Mouse (Mus musculus): ENCODE data around the gene Rab36.

- TF ChIP-seq TCF12 (IDR thresholded peaks at IDR 0.05; ENCODE audit: low read depth, low read length) (no peak), GABPA (IDR thresholded peaks at IDR 0.05; ENCODE audit: low read depth, low read length) (no peak), MXI1 (IDR thresholded peaks at IDR 0.05; ENCODE audit: low read depth, low read length) (no peak), CTCF (IDR thresholded peaks at IDR 0.05 in 2 of 3, conservative IDR thresholded peaks at IDR 0.05 in 1 of 3; ENCODE audit: control insufficient read depth in 1 of 3, insufficient read depth in 1 of 3, low read depth in 2 of 3, low read length in 3 of 3, poor library complexity in 1 of 3, severe bottlenecking in 1 of 3) (no peak), RCOR1 (IDR thresholded peaks at IDR 0.05; ENCODE audit: low read depth, low read length) (no peak), EP300 (IDR thresholded peaks at IDR 0.05; ENCODE audit: low read depth in 1 of 2, low read length in 2 of 2) (no peak), POLR2A (IDR thresholded peaks at IDR 0.05; ENCODE audit: control insufficient read depth in 1 of 2, insufficient read depth in 1 of 2, low read depth in 1 of 2, low read length in 2 of 2, poor library complexity in 1 of 2) (no peak)
These were observed 4.5 kb upstream of the Rab36 start, which contains the start of gene Rsph14 for GRCm38 (mm10) chr10:75032395-75032794.
